In the genomic region with DNA sequence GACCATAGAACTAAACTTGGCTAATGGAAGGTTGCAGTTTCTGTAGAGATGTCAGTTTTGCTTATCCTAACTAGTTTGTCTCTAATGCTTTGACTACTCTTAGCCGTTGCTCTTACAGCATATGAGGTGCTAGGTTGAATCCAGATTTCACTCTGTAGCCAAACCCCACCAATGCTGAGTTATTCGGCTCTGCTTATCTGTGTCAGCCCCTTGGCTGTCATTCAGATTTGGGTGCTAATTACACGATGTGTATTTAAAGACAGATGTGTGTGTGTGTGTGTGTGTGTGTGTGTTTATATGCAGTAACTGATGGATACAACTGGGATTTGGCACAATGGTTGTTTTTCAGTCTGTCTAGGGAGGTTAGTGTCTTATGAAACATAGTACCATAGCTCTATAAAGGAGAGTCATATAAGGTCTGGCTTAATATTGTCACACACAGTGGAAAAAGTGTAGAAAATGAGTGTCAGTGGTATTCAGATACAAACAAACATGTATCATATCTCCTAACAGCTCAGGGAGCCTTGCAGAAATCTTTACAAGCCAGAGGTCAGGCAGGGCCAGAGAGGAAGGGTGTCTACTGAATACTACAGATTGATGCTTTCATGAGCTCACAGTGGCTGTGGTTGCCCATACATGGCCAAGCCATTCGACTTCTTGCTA, we compare ENCODE assay signal across 24 mouse cellular contexts.
"Had no signal": no experiment of that assay in that cellular context is flagged by ENCODE, and none has a peak within 500 bp of the region (broad histone marks: within the 10 kb centered on the region; RNA-seq: fewer than 3 reads in every experiment).

No protein-coding gene starts in this region.

- H3K9me3 ChIP-seq: hindbrain, embryonic 10.5 days; hindbrain, embryonic 12.5 days; intestine, embryonic 15.5 days; limb, embryonic 10.5 days; limb, embryonic 12.5 days had no signal

- H3K27ac ChIP-seq: heart, adult 2 months; hindbrain, embryonic 10.5 days; hindbrain, embryonic 12.5 days; hindbrain, embryonic 14.5 days; intestine, embryonic 15.5 days; layer of hippocampus, adult 2 months; left cerebral cortex, adult 2 months; limb, embryonic 10.5 days; limb, embryonic 12.5 days had no signal

- H3K27me3 ChIP-seq: hindbrain, embryonic 12.5 days; intestine, embryonic 15.5 days; limb, embryonic 12.5 days had no signal

- H3K36me3 ChIP-seq: hindbrain, embryonic 10.5 days; hindbrain, embryonic 12.5 days; intestine, embryonic 15.5 days; limb, embryonic 10.5 days; limb, embryonic 12.5 days had no signal

- H3K4me3 ChIP-seq: heart, adult 2 months; hindbrain, embryonic 10.5 days; hindbrain, embryonic 12.5 days; intestine, embryonic 15.5 days; layer of hippocampus, adult 2 months; left cerebral cortex, adult 2 months; limb, embryonic 10.5 days; limb, embryonic 12.5 days had no signal

- DNase-seq: forebrain, postnatal 0 days; gastrocnemius, postnatal 14 days; gastrocnemius, postnatal 36 days; heart, adult 11 months; heart, adult 2 months; heart, postnatal 10 days; heart, postnatal 4 days; kidney, adult 18-20 months; kidney, adult 8-10 months; kidney, postnatal 10 days; kidney, postnatal 25 days; kidney, postnatal 4 days had no signal

- ATAC-seq: forebrain, postnatal 0 days; hindbrain, embryonic 16.5 days; inflammation-experienced regulatory T-cells, adult 6 months; intestine, embryonic 15.5 days; intestine, postnatal 0 days had no signal

- H3K4me1 ChIP-seq: hindbrain, embryonic 10.5 days; hindbrain, embryonic 12.5 days; intestine, embryonic 15.5 days; limb, embryonic 10.5 days; limb, embryonic 12.5 days had no signal

- H3K9ac ChIP-seq: forebrain, postnatal 0 days; hindbrain, embryonic 12.5 days; hindbrain, embryonic 14.5 days; intestine, embryonic 15.5 days; limb, embryonic 12.5 days had no signal

- H3K4me2 ChIP-seq: heart, embryonic 11.5 days; hindbrain, embryonic 12.5 days; hindbrain, embryonic 14.5 days; intestine, embryonic 15.5 days; limb, embryonic 12.5 days had no signal
